Mouse (Mus musculus) forebrain, embryonic 14.5 days (tissue): ENCODE results near the gene Zfp536. TPM values are rescaled to one million over a fixed set of nuclear protein-coding genes. Genes with fewer than 3 reads are reported as not detected.

Source experiments
- ATAC-seq: fragments of 200-750 bp; cut with Nextera tagmentation; 2 replicates; pipeline ENCODE4 v1.8.0; 2017; ENCODE audit warnings: mild to moderate bottlenecking, moderate library complexity
- DNase-seq: peaks from one replicate; pipeline ENCODE4 v3.0.0-alpha.2; 2015; ENCODE audit warnings: low spot score
- H3K27ac ChIP-seq: fragments of 300-500 bp; sonication (generic); 2 replicates; pipeline ENCODE4 v1.5.1; 2014; ENCODE audit warnings: low read depth, mild to moderate bottlenecking, control low read depth, low read length, moderate library complexity
- H3K27me3 ChIP-seq: fragments of 300-500 bp; sonication (generic); replicated peaks from 2 replicates; pipeline ENCODE4 v1.6.1; 2014; ENCODE audit warnings: low read length, control low read depth, mixed read lengths; ENCODE audit not compliant: control insufficient read depth, insufficient read depth
- H3K36me3 ChIP-seq: fragments of 300-500 bp; sonication (generic); 2 replicates; pipeline ENCODE4 v1.6.1; 2014; ENCODE audit warnings: low read length, control low read depth; ENCODE audit not compliant: control insufficient read depth, insufficient read depth
- H3K4me1 ChIP-seq: fragments of 300-500 bp; sonication (generic); 2 replicates; pipeline ENCODE4 v1.6.1; 2014; ENCODE audit warnings: antibody characterized with exemption, low read length, control low read depth; ENCODE audit not compliant: control insufficient read depth, insufficient read depth
- H3K4me2 ChIP-seq: fragments of 300-500 bp; sonication (generic); 2 replicates; pipeline ENCODE4 v1.6.1; 2014; ENCODE audit warnings: mild to moderate bottlenecking, control low read depth, low read length
- H3K4me3 ChIP-seq: fragments of 300-500 bp; sonication (generic); 2 replicates; pipeline ENCODE4 v1.5.1; 2014; ENCODE audit warnings: low read depth, low read length, control low read depth
- H3K9ac ChIP-seq: fragments of 300-500 bp; sonication (generic); 2 replicates; pipeline ENCODE4 v1.6.1; 2014; ENCODE audit warnings: mild to moderate bottlenecking, low read length, control low read depth, moderate library complexity
- H3K9me3 ChIP-seq: fragments of 300-500 bp; sonication (generic); replicated peaks from 2 replicates; pipeline ENCODE4 v1.6.1; 2016; ENCODE audit warnings: low read length, control low read depth, mixed read lengths; ENCODE audit not compliant: control insufficient read depth
- WGBS: fragments of 180-500 bp; shearing (Covaris S2); extraction: QIAGEN DNeasy Blood & Tissue Kit; methylation state at CpG from one replicate; pipeline ENCODE4 v1.1.7; 2014; 5-methylcytosine and 5-hydroxymethylcytosine counted together
- polyA plus RNA-seq: library from polyadenylated mRNA; unstranded; fragments of >200 nt; fragmentation: Nextera tagmentation; extraction: Ambion mirVana; gene quantifications from 2 replicates; pipeline ENCODE4 v1.2.1, GENCODE M21; 2014

The Zfp536 gene
- polyA plus RNA-seq, 1 experiment from 2014 or later = 21.8 TPM

DNA sequence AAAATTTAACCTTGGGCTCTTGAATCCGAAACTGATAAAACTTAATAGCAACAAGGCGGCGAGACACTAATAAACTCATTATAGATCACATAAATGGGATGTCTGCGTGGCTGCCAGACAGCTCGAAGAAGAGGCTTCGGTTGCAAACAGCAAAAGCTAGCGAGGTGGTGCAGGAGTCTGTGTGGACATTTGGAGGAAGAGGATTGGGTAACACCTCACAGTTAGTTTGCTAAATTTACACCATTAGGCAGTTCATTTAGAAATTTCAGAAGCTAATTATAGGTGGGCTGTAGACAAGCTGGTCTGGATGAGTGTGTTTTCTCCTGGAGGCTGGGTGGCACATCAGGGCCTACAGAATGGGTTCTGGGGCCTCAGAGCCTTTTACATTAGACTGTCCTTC, 143.0 kb downstream of the Zfp536 start:
- Histone ChIP-seq H3K4me2 (no peak overlapping the region), H3K36me3 (no peaks in the 10 kb centered on the region), H3K4me1 (peaks cover 23% of the 10 kb centered on the region), H3K27ac (no peak overlapping the region), H3K9ac (no peak overlapping the region), H3K4me3 (no peak overlapping the region), H3K27me3 (no peaks in the 10 kb centered on the region), H3K9me3 (no peaks in the 10 kb centered on the region)
- DNase-seq (no peak), ATAC-seq (no peak)
- WGBS = 75% methylated on average over 7 of the region's 7 CpGs

DNA sequence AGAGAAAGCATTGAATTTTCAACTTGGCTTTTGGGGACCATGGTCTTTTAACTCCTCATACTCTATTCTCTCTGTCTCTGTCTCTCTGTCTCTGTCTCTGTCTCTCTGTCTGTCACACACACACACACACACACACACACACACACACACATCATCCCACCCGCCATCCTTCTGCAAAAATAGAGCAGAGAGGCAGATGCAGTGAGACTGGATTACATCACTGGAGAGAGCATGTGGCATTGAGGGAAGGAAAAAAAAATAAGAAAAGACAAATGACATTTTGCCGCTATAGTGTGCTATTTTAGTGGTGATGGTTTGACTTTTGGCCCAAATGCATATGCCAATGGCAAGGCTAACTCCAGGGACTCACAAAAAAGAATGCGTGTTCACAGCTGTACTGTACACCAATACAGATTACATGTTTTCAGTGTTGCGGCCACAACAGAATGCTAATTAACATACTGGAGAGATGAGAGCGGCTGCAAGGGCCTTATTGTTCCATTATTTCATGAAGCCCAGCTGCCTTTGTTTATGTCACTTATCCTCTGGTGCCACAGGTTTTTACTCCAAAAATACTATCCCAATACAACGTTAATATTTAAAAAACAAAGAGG, 145.4 kb downstream of the Zfp536 start:
- 13% methylated on average over 6 of the region's 6 CpGs for WGBS
- Histone ChIP-seq H3K27ac (peak overlapping the region; percentile 41; the same call in 1 of the 2 replicates), H3K9ac (no peak overlapping the region), H3K4me3 (no peak overlapping the region), H3K4me2 (no peak overlapping the region), H3K9me3 (no peaks in the 10 kb centered on the region), H3K27me3 (no peaks in the 10 kb centered on the region), H3K36me3 (no peaks in the 10 kb centered on the region), H3K4me1 (peaks cover 29% of the 10 kb centered on the region)
- ATAC-seq (no peak), DNase-seq (peak; percentile 69)

DNA sequence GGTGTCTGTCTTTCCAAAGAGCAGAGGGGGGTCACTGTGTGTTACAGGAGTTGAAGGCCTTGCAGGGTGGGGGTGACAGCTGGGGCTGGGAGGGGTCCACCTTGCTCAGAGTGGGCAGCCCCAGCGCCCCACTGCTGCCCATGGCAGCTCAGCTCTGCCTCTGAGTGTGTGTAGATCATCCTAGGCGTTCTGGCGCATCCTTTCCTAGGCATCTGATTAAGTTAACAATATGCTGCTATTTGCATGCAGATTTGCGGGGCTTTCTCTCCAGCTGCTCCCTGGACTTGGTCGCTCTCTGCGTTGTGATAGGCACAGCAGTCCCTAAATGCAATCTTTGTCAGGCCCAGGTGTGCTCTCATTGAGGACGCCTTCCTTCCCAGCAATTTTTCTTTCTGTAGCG, 147.7 kb downstream of the Zfp536 start:
- Histone ChIP-seq H3K9me3 (no peaks in the 10 kb centered on the region), H3K4me3 (no peak overlapping the region), H3K36me3 (no peaks in the 10 kb centered on the region), H3K4me2 (0 out of 2 replicates have a peak overlapping the region, but pooled peaks have one; percentile 12), H3K27me3 (no peaks in the 10 kb centered on the region), H3K27ac (peak overlapping the region; percentile 76), H3K9ac (no peak overlapping the region), H3K4me1 (peaks cover 29% of the 10 kb centered on the region)
- DNase-seq (peak; percentile 75), ATAC-seq (peak; percentile 19; the same call in 1 of the 2 replicates)
- WGBS = 12% methylated on average over 8 of the region's 8 CpGs

DNA sequence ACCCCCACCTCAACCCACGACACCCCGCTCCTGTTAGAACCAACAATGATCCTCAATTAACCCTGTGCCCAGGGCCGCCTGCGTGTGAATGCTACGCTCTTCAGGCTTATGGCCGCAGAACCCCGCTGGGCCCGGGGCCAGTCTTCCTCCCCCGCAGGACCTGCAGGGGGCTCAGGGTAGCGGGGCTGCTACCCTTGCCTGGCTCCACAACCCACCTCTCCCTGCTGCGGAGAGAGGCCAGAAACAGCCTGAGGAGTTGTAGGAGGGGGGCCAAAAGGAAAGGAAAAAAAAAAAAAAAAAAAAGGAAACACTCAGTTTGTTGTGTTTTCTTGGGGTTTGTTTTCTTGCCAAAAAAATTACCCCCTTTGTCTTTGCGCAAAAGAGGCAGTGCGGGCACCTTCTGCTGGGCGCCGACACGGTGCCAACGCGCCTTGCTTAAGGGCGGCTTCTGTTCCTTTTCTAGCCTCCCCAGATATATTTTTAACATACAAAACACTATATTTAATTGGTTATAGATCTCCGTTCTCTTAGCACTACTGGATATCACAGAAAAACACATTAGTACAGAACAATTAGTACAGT, 148.6 kb downstream of the Zfp536 start:
- DNase-seq (peak; percentile 81), ATAC-seq (peak; percentile 73)
- Histone ChIP-seq H3K4me2 (peak overlapping the region; percentile 74), H3K36me3 (no peaks in the 10 kb centered on the region), H3K27ac (peak overlapping the region; percentile 87), H3K4me3 (peak overlapping the region; percentile 40), H3K9me3 (no peaks in the 10 kb centered on the region), H3K4me1 (peaks cover 27% of the 10 kb centered on the region), H3K27me3 (no peaks in the 10 kb centered on the region), H3K9ac (peak overlapping the region; percentile 62)
- WGBS = under 1% methylated on average over 20 of the region's 20 CpGs

DNA sequence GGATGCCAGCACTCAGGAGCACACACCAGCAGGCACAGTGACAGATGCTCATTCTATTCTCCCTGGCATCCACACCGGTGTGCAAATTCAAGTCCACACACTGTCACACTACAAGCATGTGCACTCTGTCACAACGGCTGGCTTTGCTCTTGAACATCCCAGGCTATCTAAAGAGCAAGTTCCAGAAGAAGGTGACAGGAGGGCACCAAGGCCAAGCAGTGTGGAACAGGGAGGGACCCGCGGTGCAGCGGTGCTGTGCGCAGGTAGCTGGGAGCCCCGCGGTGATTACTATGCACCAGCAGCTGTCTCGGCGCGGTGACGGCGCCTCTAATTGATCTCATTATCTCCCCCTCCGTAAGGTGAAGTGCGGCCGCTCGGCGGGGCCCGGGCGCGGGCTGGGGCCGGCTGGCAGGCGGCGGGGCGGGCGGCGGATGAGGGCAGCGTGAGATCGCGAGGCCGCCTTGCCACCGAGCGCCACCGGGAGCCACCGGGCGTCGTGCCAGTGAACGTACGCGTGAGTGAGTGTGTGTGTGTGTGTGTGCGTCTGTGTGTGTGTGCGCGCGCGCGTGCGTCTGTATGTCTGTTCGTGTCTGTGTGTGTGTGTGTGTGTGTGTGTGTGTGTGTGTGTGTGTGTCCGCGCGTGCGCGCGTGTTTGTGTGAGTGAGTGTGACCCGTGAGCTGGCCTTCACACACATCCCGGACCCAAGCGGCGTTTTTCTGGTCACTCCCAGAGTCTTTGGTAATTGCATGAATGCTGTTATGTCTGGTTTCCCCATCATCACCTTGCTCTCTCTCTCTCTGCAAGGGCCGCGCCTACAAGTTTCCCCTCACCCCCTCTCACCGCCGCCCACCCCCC, 149.3 kb downstream of the Zfp536 start:
- peak overlapping the region; percentile 40 for H3K4me3 ChIP-seq
- peaks cover 28% of the 10 kb centered on the region for H3K4me1 ChIP-seq
- H3K9me3 ChIP-seq = no peaks in the 10 kb centered on the region
- H3K27ac ChIP-seq = peak overlapping the region; percentile 87
- DNase-seq (peak; percentile 86), ATAC-seq (peak; percentile 63)
- no peaks in the 10 kb centered on the region for H3K36me3 ChIP-seq
- WGBS = under 1% methylated on average over 37 of the region's 62 CpGs
- H3K4me2 ChIP-seq = peak overlapping the region; percentile 74
- H3K9ac ChIP-seq = peak overlapping the region; percentile 62
- no peaks in the 10 kb centered on the region for H3K27me3 ChIP-seq

DNA sequence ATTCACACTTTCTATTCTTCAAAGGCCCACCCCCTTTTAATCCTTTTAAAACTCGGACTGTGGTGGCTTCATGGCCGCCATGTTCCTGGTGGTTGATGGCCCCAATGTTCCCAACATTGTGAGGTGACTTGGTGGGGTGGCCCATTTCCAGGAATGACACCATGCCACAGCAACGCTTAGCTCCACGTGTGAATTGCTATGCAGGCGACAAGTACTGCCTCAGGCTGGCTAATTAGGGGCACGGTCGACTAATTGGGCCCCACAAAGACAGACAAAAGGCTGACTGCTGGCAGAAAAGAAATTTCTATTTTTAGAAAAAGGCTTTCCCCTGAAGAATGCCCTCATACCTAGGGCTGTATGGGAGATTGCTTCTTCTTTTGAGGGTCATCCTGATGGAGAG, 154.2 kb downstream of the Zfp536 start:
- no peak overlapping the region for H3K4me3 ChIP-seq
- H3K4me1 ChIP-seq = peaks cover 6% of the 10 kb centered on the region
- ATAC-seq = peak; percentile 63
- no peaks in the 10 kb centered on the region for H3K36me3 ChIP-seq
- no peaks in the 10 kb centered on the region for H3K9me3 ChIP-seq
- H3K9ac ChIP-seq = no peak overlapping the region
- no peak overlapping the region for H3K4me2 ChIP-seq
- 12% methylated on average over 7 of the region's 7 CpGs for WGBS
- peak; percentile 87 for DNase-seq
- no peaks in the 10 kb centered on the region for H3K27me3 ChIP-seq
- H3K27ac ChIP-seq = no peak overlapping the region

DNA sequence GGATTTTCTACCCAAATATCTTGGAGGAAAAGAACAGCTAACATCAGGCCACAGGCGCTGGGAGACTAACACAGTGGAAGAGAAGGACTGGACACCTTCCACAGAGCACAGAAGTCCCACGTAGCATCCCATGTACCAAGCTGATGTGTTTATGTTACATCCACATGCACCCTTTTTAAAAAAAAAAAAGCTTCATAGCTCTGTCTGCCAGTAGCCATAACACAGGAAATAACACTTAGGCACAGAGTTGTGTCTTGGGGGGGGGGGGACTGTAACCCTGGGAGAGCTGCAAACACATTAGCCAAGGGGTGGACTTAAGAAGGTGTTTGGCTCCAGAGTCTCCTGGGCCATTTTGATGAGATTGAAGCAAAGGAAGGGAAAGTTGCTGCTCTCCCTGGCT, 155.6 kb downstream of the Zfp536 start:
- no peak overlapping the region for H3K4me2 ChIP-seq
- H3K4me3 ChIP-seq = no peak overlapping the region
- 83% methylated on average over 2 of the region's 2 CpGs for WGBS
- peaks cover 3% of the 10 kb centered on the region; the same call in 1 of the 2 replicates for H3K4me1 ChIP-seq
- no peaks in the 10 kb centered on the region for H3K9me3 ChIP-seq
- H3K36me3 ChIP-seq = no peaks in the 10 kb centered on the region
- H3K27me3 ChIP-seq = no peaks in the 10 kb centered on the region
- ATAC-seq (no peak), DNase-seq (no peak)
- no peak overlapping the region for H3K9ac ChIP-seq
- no peak overlapping the region for H3K27ac ChIP-seq

DNA sequence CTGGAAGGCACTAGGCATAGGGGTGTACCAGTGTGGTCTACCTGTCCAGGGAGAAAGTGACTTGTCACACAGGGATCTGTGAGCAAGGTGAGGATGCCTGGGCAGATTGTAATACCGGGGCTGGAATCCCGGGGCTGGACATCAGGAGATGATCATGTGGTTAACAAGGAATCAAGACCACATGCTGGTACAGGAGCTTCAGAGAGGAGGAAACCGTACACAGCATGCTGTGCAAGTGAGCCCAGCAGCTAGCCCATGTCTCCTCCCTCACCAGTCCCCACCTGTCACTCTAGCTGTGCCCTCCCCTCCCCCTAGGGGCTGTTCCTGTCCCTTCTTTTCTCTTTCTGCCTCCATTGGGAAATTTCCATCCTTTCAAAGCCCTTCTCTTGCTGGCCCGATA, 157.5 kb downstream of the Zfp536 start:
- H3K4me3 ChIP-seq = no peak overlapping the region
- peaks cover 3% of the 10 kb centered on the region; the same call in 1 of the 2 replicates for H3K4me1 ChIP-seq
- no peak overlapping the region for H3K9ac ChIP-seq
- no peak overlapping the region for H3K4me2 ChIP-seq
- no peak for DNase-seq
- no peaks in the 10 kb centered on the region for H3K27me3 ChIP-seq
- 78% methylated on average over 4 of the region's 4 CpGs for WGBS
- no peaks in the 10 kb centered on the region for H3K9me3 ChIP-seq
- no peak overlapping the region for H3K27ac ChIP-seq
- ATAC-seq = no peak
- no peaks in the 10 kb centered on the region for H3K36me3 ChIP-seq
